In genomic region chr14:74847311-74848133, GRCm38 (mm10) we compare ENCODE assay signal across 8 mouse cellular contexts.
DNase-seq lines count a peak whose midpoint lies in the region; ATAC-seq and TF ChIP-seq lines count a peak whose summit lies in the region.
"Had no signal": no experiment of that assay in that cellular context is flagged by ENCODE, and none has a peak within 500 bp of the region (broad histone marks: within the 10 kb centered on the region; RNA-seq: fewer than 3 reads in every experiment).

No protein-coding gene starts in this region.

- no peaks in the 10 kb centered on the region for H3K36me3 ChIP-seq in limb, embryonic 12.5 days
- H3K36me3 ChIP-seq in neural tube, embryonic 13.5 days, result no peaks in the 10 kb centered on the region

- H3K4me1 ChIP-seq in brown adipose tissue, adult 24 weeks (ENCODE audit: control insufficient read depth, insufficient read depth, insufficient read length, low read length), result peaks cover 21% of the 10 kb centered on the region
- peaks cover 40% of the 10 kb centered on the region for H3K4me1 ChIP-seq in limb, embryonic 12.5 days (replicated peaks)
- peaks cover 49% of the 10 kb centered on the region for H3K4me1 ChIP-seq in neural tube, embryonic 13.5 days (replicated peaks)

- TF ChIP-seq CTCF in gastrocnemius, adult 2 months (IDR thresholded peaks at IDR 0.05), result no peak

- H3K4me3 ChIP-seq in brown adipose tissue, adult 24 weeks (ENCODE audit: insufficient read depth, low read depth, low read length), result no peak overlapping the region
- no peak overlapping the region for H3K4me3 ChIP-seq in limb, embryonic 12.5 days (replicated peaks)
- H3K4me3 ChIP-seq in neural tube, embryonic 13.5 days, result no peak overlapping the region
- H3K4me3 ChIP-seq in gastrocnemius, adult 2 months, result no peak overlapping the region
- H3K4me3 ChIP-seq: myocyte had no signal

- peak overlapping the region; percentile 45; the same call in 1 of the 2 replicates for H3K27ac ChIP-seq in brown adipose tissue, adult 24 weeks (replicated peaks; ENCODE audit: low read depth, low read length)
- peak overlapping the region; percentile 72 for H3K27ac ChIP-seq in limb, embryonic 12.5 days
- peak overlapping the region; percentile 74 for H3K27ac ChIP-seq in neural tube, embryonic 13.5 days (replicated peaks)
- no peak overlapping the region for H3K27ac ChIP-seq in gastrocnemius, adult 2 months

- no peaks in the 10 kb centered on the region for H3K9me3 ChIP-seq in limb, embryonic 12.5 days
- H3K9me3 ChIP-seq in neural tube, embryonic 13.5 days, result no peaks in the 10 kb centered on the region

- peak; percentile 97 for ATAC-seq in CD4-positive, CD25-positive, alpha-beta regulatory T cell, adult 4 months
- ATAC-seq in limb, embryonic 12.5 days (ENCODE audit: insufficient number of reproducible peaks, insufficient read depth, low FRiP score, low TSS enrichment, low read depth), result no peak
- ATAC-seq in neural tube, embryonic 13.5 days (ENCODE audit: low read depth), result 0 out of 2 replicates have a peak, but pooled peaks have one; percentile 29

- H3K27me3 ChIP-seq in limb, embryonic 12.5 days, result no peaks in the 10 kb centered on the region
- no peaks in the 10 kb centered on the region for H3K27me3 ChIP-seq in neural tube, embryonic 13.5 days

- intact Hi-C loops in gastrocnemius, adult 2 months (cut with DNase I), result loop anchor here (5.0 kb wide), 1 partner anchor 100 kb away; the partner anchor contains the start of gene Lrch1

- DNase-seq in gastrocnemius, adult 2 months, result no peak
- no peak for DNase-seq in right cerebral cortex, postnatal 36 days (ENCODE audit: low spot score in 2 of 2)
- no peak for DNase-seq in cerebellum, postnatal 4 days (ENCODE audit: low spot score in 2 of 2)

- peak overlapping the region; percentile 21 for H3K4me2 ChIP-seq in limb, embryonic 12.5 days
- no peak overlapping the region for H3K4me2 ChIP-seq in neural tube, embryonic 13.5 days

- no peak overlapping the region for H3K9ac ChIP-seq in limb, embryonic 12.5 days (replicated peaks)
- H3K9ac ChIP-seq in neural tube, embryonic 13.5 days, result no peak overlapping the region

- WGBS in limb, embryonic 12.5 days, result 45% methylated on average over 14 of the region's 14 CpGs
- 58% methylated on average over 14 of the region's 14 CpGs for WGBS in neural tube, embryonic 13.5 days
